Mouse (Mus musculus) gonadal fat pad, adult 2 months (tissue): Measurements from ENCODE around the gene Sec14l2. TPM values are rescaled to one million over a fixed set of nuclear protein-coding genes. Genes with fewer than 3 reads are reported as not detected.

Experiments
- DNase-seq: peaks from one replicate; pipeline ENCODE4 v3.0.0-alpha.2; 2012; ENCODE audit warnings: low read depth
- polyA plus RNA-seq: library from polyadenylated mRNA; depleted of rRNA; stranded (reverse); fragments of >200 nt; gene quantifications from 2 replicates; pipeline ENCODE4 v1.2.3, GENCODE M21; 2012

Sec14l2 gene
- polyA plus RNA-seq, 1 experiment, result 15.2 TPM

DNA sequence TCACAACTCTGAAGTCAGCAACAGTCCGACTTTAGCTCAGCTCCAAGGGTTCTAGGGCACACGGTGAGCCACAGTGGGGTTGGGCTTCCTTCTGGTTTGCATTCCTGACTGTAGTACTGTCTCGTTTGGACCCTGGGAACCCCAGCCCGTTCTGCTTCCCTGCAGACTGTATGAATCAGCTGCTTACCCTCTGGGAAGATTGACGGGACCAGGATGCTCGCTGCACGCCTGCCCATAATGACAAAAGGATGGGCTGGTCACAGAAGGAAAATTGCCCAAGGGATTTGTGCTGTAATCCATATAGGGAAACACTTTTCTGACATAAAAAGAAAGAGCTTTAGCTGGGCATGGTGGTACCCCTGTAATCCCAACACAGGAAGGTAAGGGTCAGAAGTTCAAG, 24.4 kb downstream of the Sec14l2 start:
- no peak for DNase-seq

DNA sequence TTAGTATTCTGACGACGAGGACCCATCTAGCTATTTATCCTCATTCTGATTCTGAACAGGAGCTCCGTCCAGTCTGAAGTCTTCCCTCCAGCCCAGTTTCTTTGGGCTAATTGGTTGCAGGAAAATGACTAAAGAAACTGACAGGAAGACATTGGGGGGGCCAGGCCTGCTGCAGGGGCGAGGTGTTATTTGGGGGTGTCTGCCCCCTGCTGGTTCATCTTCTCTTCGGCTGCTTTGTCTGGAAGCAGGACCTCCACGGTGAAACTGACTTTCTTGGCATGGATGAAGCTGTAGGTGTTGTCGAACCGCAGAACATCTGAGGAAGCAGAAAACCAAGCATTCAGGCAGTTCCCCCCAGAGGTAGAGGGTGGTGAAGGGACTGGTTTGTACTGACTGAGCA, 25.1 kb downstream of the Sec14l2 start:
- no peak for DNase-seq

DNA sequence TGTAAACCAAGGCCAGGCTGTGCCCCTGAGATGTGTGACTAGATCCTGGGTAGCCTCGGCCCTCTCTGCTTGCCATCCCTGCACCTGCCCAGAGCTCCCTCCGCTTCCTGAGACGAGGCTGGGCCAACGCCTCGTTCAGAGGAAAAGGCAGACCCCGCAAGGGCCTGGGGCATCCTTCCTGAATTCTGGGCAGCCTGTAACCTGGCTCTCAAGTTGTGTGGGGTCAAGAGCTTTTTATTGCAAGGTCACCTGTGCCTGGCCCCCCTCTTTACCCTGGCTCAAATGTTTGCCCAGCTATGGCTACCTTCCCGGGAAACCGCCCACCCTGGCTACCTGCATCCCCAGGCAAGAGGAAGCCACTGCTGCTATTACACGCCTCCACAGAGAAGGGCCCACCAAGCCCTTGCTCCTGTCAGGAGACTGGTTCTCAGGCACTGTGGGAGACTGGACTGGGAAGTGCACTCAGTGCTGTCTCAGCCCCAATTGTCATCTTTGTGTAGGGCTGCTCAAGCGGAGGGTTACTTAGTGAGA, 26.1 kb downstream of the Sec14l2 start:
- DNase-seq, result no peak

DNA sequence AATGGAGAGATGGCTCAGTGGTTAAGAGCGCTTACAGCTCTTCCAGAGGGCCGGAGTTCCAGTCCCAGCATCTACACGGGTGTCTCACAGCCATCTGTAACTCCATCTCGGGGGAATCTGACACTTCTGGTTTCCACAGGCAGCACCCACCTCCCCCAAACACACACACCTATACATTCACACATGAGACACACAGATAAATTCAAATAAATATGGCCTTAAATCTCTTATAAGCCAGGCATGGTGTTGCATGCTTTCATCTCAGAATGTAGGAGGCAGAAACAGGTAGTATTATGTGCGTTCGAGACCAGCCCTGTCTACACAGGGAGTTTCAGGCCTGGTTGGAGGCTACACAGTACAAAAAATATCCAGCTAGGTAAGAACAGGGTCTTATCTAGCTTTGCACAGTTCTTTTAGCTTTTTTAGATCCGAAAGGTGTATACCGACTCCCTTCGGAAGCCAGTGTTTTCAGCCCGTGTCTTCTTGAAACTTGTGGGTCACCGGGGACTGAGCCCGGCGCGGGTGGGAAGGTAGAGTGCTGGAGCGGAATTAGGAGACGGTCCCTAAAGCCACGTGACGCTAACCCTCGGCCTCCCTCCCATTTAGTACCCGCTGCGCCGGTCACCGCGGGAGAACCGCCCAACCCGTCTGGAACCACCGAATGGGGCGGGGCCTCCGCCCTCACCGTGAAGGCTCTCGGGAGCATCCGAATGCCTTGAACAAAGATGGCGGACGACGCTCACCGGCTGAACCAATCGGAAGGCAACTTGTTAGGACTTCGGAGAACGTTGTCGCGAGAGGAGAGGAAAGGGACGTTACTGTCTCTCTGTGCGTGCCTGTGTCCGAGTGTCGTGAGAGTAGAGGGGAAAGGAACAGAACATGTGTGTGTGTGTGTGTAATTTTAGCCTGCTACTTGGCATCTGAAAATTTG, 26.9 kb downstream of the Sec14l2 start:
- DNase-seq, result peak; percentile 95

DNA sequence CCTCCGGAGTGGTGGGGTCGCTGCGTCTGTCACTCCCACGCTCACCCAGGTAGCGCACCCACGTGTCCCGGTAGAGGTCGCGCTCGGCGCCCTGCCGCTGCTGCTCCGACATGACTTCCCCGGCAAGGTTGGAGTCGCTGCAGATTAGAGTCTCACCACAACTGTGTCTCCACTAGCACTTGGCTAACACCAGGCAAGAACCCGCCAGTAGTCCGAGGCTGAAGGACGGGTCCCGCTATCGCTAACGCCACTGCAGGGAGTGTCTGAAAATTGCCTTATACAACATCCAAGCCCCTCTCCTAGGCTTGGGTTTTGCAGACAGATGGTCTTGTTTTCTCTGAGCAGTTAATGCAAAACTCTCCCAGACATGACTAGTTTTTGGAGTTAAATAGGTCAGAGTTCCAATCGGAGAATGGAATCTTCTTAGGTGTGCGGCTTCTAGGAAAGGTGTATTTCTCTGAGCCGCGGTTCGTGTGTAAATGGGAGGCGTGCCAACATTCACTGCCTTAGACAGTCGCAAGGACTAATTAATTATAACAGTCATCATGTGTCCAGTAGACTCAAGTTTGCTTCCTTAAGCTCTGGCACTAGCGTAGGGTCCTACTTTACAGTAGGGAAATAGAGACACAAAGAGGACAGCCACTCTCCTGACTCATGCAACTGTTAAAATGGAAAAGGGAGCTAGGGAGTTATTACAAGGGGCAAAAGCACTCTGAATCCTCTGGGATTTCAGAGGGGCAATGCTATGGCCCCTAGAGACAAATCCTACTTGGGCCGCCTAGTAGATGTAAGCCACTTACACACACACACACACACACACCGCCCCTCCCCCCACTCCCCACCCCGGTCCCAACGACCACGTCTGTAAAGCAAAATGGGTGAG, 27.8 kb downstream of the Sec14l2 start, which contains the start of gene Mtfp1:
Gene Mtfp1 (minus strand): TSS at position 275 of the 883 bp plus-strand sequence.
- DNase-seq, result no peak

DNA sequence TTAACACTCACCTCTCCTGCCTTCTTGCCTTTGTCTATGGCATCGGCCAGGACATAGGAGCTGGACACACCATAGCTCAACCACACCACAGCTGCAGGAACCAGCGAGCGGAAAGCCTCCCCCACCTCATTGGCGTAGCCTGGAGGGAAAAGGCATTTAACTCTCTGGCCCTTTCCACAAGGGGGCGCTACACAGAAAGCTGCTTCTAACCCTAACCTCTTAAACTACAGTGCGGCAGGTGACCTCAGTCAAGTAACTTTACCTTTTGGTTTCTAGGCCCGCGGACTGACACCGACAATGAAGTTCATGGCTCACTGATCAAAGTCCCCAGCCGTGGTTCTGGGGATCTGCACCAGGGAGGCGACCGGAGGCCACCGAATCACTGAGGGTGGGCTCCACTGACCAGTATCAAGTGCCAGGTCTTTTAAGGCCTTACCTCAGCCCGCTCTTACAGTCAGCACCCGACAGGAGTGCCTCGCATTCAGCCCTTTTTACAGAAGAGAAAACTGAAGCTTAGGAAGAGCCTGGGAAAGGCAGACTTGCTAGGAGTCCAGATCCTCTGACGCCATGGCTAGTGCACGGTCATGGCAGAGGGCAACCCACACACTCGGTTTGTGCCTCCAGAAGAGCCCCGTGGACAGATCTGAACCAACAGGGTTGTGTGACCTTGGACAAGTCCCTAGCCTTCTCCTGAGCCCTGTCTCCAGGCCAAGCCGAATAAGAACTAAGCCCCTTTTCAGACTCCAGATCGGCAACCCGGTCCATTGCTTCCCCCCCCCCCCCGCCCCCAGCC, 28.6 kb downstream of the Sec14l2 start:
- DNase-seq, result no peak

DNA sequence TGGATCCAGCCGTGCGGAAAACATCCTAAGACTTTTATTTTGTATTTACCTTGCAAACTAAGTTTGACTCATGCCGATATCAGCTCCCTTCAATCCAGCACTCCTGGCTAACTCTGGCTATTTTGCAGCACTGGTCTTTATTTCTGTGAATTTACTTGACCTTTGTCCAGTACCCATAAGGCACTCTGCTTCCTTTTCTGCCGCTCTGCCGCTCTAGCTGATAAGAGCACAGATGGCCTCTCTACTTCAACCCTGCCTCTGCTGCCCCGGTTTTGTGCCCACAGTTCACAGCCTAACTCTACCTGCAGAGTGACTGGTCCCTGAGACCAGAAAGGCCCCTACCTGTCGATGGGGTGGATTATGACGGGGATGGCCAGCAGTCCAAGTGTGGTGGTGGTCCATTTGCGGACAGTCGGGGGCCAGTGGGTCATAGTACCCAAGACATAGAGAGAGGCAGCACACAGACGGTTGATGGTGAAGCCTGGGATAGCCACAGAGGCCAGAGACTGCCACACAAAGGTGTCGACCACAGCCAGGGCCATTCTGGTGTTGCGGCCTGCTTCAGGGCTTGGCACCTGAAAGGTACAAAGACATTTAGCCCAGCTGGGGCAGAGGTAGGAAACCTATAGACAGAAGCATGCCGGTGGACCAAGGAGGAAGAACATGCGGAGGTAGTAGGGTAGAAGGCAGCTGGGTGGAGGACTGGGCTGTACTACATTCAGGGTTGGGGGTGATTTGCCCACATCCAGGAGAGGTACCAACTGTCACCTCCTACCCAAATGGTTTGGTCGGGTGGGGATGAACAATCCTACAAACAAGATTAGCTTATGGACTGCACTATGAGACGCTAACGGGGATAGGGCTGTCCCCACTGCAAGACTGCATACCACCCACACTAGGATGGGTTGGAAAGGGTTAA, 29.5 kb downstream of the Sec14l2 start:
- DNase-seq, result no peak

DNA sequence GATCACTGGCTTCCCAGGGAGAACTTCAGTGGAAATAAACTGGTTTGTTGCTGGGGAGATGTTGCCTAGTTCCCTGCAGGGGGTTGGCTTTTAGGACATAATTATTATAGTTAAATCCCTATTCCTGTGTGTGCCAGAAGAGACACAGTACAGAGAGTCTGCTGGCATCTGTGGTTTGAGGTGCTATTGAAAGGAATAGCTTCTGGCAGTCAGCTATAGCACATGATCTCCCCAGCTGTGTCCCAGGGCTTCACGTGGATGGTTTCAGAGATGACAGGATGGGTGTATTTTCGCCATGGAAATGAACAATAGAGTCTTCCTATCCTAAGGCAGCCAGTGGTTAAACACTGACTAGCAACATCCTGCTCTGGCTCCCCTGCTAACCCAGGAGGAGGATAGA, 35.9 kb downstream of the Sec14l2 start:
- DNase-seq, result no peak

DNA sequence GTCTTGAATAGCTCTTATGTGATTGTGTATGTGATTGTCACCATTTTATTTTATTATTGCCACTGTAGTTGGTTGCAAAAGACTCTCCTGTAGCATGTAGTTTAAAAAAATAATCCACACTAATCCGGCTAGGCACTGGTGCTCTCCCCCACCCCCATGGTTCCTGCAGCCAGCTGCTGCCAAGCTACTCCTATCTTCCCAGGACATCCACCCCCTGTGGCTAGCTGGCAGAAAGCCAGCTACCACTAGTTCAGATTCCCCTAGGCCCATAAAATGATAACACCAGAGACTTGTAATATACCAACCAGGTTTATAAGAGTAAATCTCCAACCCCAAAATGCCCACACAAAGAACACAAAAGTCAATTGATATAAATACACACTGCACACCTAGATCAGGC, 37.0 kb downstream of the Sec14l2 start:
- no peak for DNase-seq

DNA sequence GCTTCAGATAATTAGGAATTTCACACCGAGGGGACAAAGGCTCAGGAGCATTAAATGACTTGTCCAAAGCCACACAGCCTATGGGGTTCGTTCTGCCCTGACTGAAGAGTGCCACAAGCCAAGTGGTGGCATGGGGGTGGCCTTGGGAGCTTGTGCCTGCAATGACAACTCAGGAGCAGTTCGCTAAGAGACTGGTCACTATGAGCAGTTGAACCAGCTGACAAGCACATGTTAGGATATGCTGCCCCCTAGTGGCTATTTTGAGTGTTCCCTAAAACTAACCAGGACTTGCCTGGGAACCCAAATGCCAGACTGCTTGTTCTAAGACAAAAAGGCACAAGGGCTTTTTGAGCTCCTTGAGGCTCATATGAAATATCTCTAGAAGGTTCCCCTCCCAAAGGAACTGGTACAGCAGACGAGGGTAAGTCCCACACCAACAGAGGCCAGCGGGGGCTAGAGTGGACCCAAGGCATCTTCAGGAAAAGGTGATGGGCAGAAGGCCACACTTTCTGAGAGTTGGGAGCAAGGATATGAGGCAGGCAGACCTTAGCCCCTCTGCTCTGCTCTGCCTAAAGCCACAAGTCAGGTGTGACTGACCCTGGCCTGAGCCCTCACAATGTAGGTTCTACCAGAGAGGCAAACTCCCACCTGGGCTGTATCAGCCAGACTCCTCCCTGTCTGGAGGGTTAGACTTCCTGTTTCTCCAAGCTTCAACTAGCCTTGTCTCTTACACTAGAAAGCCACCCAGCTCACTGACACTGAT, 39.7 kb downstream of the Sec14l2 start:
- no peak for DNase-seq

DNA sequence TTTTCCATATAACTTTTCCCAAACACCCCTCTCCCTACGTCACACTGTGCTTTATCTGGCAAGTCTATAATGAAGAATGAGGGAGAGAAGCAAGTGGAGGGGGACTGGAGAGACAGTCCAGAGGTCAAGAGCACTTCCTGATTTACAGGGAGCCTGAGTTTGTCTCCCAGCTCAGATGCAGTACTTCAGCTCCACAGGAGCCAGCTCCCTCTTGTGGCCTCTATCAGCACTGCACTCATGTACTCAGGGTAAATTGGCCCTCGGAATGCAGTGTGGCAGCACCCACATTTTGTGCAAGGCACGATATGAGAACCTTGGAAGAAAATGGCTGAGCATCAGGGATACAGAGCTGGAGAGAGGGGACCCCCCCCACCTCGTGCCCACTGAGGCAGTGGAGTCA, 43.0 kb downstream of the Sec14l2 start:
- DNase-seq, result no peak

DNA sequence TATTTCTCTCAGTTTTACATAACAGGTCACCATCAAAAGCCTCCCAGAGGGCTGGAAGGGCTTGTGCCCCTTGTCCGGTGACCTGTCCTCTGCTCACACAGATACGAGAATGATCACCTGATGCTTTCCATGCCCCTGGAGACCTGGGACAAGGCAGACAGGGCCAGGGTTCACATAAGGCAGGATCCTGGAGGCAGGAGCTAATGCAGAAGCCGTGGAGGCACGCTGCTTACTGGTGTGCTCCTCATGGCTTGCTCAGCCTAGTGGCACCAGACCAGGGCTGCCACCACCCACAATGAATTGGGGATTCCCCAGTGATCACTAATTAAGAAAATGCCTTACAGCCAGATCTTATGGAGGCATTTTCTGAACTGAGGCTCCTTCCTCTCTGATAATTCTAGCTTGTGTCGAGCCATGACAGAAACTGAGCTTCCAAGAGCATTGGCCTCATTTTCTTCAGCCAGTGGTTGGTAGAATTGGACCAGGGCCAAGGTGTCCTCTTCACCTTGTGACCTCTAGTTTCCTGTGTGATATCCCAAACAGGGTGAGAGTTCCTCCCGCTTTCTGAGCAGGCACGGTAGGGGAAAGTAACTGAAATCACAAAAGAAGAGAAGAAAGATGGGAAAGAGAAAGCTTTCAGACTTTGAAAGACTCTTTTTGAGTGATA, 44.8 kb downstream of the Sec14l2 start:
- DNase-seq, result no peak

DNA sequence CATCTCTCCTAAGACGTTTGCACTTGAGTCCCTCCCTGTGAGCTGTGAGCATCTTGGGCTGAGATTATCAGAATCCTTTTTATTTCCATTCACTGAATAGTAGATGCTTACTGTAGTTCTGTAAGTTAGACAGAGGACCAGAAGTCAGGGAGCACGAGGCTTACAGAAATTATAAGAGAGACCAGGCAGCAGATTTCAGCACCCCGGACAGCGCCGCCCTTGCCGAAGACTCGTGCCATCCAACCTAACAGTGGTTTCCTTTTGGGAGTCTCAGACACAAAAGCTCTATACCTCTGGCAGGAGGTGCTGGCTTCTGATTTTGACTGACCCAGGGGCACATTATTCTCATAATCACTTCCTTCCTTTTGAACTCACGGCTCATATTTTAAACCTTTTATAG, 46.6 kb downstream of the Sec14l2 start:
- no peak for DNase-seq

DNA sequence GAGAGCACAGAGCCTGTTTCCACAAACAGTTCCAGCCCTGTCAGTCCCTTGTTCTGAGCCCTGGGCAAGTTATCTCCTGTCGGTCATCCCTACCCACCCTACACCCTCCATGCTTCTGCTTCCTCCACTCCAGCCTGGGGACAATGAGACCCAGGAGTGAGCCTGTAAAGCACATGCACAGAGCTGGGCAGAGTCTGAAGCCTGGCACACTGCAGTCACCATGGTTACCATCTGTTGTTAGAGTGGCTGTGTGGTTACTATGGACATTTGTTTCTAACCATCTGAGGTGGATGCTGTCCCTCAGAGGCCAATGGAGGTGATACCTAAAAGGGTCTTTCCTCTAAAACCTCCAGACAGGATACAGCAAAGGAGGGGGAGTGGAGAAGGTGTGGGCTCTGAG, 53.6 kb downstream of the Sec14l2 start:
- no peak for DNase-seq

DNA sequence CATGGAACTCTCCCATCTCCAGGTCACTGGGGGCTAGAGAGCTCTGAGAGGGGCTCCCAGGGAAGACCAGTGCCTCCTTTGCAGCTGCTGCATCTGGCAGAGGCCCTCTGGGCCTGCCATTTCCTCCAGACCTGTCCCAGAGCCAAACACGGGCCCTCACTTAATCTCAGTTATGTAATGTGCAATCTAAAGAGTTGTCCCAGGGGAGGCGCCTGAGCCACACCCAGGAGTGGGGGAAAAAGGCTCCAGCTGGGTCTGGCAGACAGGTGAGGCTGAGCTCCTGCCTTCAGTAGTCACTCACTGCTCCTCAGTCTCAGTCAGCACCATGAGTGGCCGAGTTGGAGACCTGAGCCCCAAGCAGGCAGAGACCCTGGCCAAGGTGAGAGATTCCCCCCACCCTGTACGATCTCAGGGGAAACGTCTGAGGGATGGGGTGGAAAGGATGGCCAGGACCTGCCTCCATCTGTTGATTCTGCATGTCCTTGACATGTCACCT, 58.5 kb downstream of the Sec14l2 start, which contains the start of gene Sec14l3:
Gene Sec14l3 (plus strand): TSS at position 215 of the 496 bp plus-strand sequence.
- no peak for DNase-seq

DNA sequence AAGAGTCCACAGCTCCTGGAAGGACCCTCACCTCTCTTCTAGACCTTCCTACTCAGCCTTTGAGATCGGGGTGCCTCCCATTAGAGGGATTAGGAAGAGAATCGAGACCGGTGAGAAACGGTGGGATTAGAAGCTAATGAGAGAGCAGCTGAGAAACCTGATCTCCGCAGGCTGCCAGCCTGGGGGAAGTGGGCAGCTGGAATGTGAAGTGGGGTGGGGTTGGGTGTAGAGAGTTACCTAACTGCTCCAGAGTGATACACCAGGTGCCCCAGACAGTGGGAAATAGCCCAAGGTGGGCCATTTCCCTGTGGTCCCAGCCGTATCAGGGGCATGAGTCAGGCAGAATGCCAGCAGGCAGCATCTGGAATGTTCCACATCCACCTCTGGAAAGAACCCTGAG, 60.2 kb downstream of the Sec14l2 start:
- DNase-seq, result no peak

DNA sequence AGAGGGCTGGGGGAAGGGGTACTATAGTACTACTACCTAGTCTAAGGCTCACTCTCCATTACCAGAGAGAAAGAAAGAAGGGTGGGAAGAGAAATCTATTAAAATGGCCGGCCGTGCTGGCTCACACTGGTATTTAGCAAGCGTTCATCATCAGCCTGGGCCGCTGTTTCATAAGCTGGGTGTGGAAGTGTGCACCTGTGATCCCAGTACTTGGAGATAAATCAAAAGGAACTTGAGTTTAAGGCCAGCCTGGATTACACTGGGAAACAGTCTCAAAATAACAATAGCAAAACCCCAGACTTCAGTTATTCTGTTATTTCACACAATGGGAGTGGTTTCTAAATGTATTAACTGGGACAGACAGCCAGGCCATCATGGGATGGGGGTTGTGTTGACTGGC, 60.7 kb downstream of the Sec14l2 start:
- DNase-seq, result no peak

DNA sequence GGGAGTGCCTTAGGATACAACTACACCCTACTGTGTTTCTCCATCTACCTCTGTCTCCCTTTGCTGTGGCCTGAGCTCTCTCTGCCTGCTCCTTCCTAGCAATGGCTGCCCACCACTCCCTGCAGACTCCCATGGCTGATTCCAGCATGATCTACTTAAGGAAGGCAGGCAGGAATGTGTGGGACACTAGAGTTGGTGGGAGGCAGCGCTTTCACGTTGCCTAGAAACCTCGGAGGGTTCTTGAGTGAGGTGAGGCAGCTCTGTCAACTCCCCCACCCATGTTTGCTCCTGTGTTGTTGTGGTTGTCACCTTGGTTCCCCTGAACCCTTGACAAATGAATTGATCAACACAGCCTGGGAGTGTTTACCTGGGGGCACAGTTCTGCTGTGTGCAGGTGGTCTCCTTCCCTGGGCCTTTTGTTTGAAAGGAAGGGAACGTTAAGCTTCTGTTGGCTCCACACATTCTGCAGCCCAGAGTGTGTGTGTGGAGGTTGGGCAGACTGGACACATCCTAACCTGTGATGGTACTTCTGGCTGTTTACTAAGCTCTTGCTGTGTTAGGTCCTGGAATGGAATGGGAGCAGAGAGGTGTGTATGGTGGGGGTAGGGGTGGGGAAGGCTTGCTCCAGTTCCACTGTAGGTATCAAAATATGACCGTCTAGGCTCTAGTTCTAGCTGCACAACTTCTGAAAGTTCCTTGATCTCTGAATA, 62.2 kb downstream of the Sec14l2 start:
- no peak for DNase-seq
